Mouse (Mus musculus): ENCODE results near the gene Hpca.

The Hpca gene

GRCm38 (mm10) chr4:129106073-129106472 is 15.8 kb downstream of the Hpca start:
- DNase-seq: no peak

GRCm38 (mm10) chr4:129105356-129105755 is 16.5 kb downstream of the Hpca start, which contains the start of gene Tmem54:
Tmem54 (plus strand) TSS chr4:129105548.
- DNase-seq: peak; percentile 34

GRCm38 (mm10) chr4:129102133-129102829 is 19.6 kb downstream of the Hpca start:
- no peak for DNase-seq

GRCm38 (mm10) chr4:129097006-129097405 is 24.8 kb downstream of the Hpca start:
- no peak for DNase-seq

GRCm38 (mm10) chr4:129095276-129095675 is 26.6 kb downstream of the Hpca start:
- DNase-seq: no peak

- DNase-seq: no peak
Observed at GRCm38 (mm10) chr4:129087850-129088249, 34.0 kb downstream of the Hpca start.

- peak; percentile 78 for DNase-seq
Observed at GRCm38 (mm10) chr4:129086078-129086477, 35.8 kb downstream of the Hpca start.

GRCm38 (mm10) chr4:129084896-129085295 is 36.9 kb downstream of the Hpca start:
- DNase-seq: no peak

- peak; percentile 73 for DNase-seq
Observed at GRCm38 (mm10) chr4:129082379-129083115, 39.3 kb downstream of the Hpca start.

- no peak for DNase-seq
Observed at GRCm38 (mm10) chr4:129081939-129082338, 39.9 kb downstream of the Hpca start.

- peak; percentile 18 for DNase-seq
Observed at GRCm38 (mm10) chr4:129081512-129081911, 40.3 kb downstream of the Hpca start.

- DNase-seq: no peak
Observed at GRCm38 (mm10) chr4:129081041-129081440, 40.8 kb downstream of the Hpca start.

- no peak for DNase-seq
Observed at GRCm38 (mm10) chr4:129079126-129079525, 42.7 kb downstream of the Hpca start.

GRCm38 (mm10) chr4:129068848-129069247 is 53.0 kb downstream of the Hpca start:
- no peak for DNase-seq

GRCm38 (mm10) chr4:129067638-129068415 is 54.0 kb downstream of the Hpca start:
- DNase-seq: no peak

- DNase-seq: no peak
Observed at GRCm38 (mm10) chr4:129065688-129066236, 56.1 kb downstream of the Hpca start.

- no peak for DNase-seq
Observed at GRCm38 (mm10) chr4:129062281-129063075, 59.4 kb downstream of the Hpca start.
